Mouse (Mus musculus) heart, postnatal 0 days (tissue): ENCODE measurements around the gene Gp9.

Experiments used
- CTCF ChIP-seq: IDR thresholded peaks from 2 replicates; pipeline ENCODE4 v1.5.1; 2016; ENCODE audit warnings: antibody characterized with exemption, control low read depth, low read depth
- EP300 ChIP-seq: IDR thresholded peaks from 2 replicates; pipeline ENCODE4 v1.6.1; 2016; ENCODE audit warnings: antibody characterized with exemption, low read depth

GRCm38 (mm10) chr6:87774466-87774865 is 3.4 kb upstream of the Gp9 start:
- TF ChIP-seq CTCF = no peak
- no peak for TF ChIP-seq EP300
